Mouse (Mus musculus): ENCODE measurements around the gene Samd13. TPM values are rescaled to one million over a fixed set of nuclear protein-coding genes. Genes with fewer than 3 reads are reported as not detected.

The Samd13 gene
- polyA plus RNA-seq (2014; fragmentation: Illumina TruSeq; extraction: RNeasy Lipid Tissue Mini Kit (QIAGEN cat#74804); ENCODE audit: insufficient read depth, low read depth, low replicate concordance), result 0.66 TPM

DNA sequence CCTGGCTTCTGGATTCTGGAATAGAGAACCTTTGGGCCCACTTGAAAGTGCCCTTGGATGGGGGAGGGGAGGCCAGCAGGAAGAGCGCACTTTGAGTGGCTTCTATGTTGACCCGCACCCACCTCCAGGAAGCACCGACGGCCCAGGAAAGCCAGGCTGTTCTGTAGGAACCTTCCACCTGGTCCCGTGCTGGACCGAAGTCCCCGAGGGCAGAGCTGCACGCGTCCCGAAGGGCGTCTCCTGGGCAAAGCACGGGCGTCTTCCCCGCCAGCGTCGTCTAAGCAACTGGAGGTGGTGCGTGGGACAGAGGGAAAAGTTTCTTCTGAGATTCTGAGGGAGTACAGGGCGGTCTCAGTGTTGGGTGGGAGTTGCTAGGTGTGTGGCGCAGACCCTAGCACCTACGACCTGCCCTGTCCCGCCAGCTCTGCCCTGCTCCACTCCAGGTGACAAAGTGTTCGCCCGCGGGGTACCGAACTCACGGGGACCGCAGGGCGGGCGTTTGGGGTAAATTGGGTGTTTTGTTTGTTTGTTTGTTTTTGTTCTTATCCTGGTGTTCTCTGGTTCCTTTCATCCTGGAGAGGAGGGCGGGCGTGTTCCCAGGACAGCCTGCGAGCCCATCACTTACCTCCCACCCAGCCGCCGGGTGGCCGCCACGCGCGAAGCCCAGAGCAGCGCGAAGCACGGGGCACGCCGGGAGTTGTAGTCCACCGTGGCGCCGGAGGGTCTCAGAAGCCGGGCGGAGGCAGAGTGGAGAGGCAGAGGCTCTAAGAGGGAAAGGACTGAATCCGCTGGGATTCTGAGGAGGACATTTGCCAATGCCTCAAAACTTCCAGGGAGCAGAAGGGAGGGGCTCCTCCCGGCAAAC, at the start of gene Samd13:
Gene Samd13 (minus strand): TSS at position 782 of the 865 bp plus-strand sequence.

DNA sequence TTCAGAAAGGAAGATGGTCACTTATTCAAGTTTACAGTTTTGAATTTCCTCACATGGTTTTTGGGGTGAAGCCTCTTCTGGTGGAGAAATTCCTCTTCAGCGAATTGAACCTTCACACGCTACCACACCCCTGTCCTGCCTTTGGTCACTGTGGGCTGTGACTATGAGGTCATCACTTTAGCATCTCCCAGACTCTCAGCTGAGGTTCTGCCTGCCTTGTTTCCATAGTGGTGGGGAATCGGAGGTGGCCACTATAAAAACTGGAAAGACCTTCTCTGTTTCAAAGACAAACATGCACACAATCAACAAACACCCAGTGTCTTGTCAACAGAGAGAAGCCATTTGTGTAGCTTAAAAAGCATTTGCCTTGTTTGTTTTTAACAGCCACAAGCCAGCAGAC, 34.2 kb downstream of the Samd13 start, which contains the start of gene 4930503B20Rik:
Gene 4930503B20Rik (minus strand): TSS at position 101 of the 400 bp plus-strand sequence.

DNA sequence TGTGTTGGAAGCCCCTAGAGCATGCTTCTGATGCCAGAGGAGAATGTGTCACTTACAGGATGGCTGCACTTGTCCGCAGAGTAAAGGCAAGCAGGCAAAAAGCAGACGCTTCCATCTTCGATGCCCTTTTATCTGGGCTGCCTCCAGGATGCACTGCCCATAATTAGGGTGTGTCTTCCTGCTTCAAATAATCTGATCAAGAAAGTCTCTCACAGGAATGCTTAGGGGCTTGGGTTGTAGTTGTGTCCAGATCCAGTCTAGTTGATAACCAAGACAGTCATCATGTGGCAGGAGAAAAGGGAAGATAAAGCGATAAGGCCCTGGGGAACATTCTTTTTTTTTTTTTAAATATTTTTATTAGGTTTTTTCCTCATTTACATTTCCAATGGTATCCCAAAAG, 69.9 kb downstream of the Samd13 start, which contains the start of gene Dnase2b:
Gene Dnase2b (minus strand): TSS at position 101 of the 400 bp plus-strand sequence.

Other genes starting within 250 kb of the Samd13 start
- gene Ctbs, start 235.8 kb downstream of the Samd13 start, polyA plus RNA-seq (2014; fragmentation: Illumina TruSeq; extraction: RNeasy Lipid Tissue Mini Kit (QIAGEN cat#74804); ENCODE audit: insufficient read depth, low read depth, low replicate concordance), result 7.6 TPM
- gene Spata1, start 185.8 kb downstream of the Samd13 start, polyA plus RNA-seq (2014; fragmentation: Illumina TruSeq; extraction: RNeasy Lipid Tissue Mini Kit (QIAGEN cat#74804); ENCODE audit: insufficient read depth, low read depth, low replicate concordance), result 2.2 TPM
- gene Gng5, start 185.8 kb downstream of the Samd13 start, polyA plus RNA-seq (2014; fragmentation: Illumina TruSeq; extraction: RNeasy Lipid Tissue Mini Kit (QIAGEN cat#74804); ENCODE audit: insufficient read depth, low read depth, low replicate concordance), result 393 TPM
- 32.4 TPM for gene Rpf1, start 164.2 kb downstream of the Samd13 start, polyA plus RNA-seq (2014; fragmentation: Illumina TruSeq; extraction: RNeasy Lipid Tissue Mini Kit (QIAGEN cat#74804); ENCODE audit: insufficient read depth, low read depth, low replicate concordance)
- gene Uox, start 115.2 kb downstream of the Samd13 start, polyA plus RNA-seq (2014; fragmentation: Illumina TruSeq; extraction: RNeasy Lipid Tissue Mini Kit (QIAGEN cat#74804); ENCODE audit: insufficient read depth, low read depth, low replicate concordance), result 1.1 TPM
- gene Dnase2b, start 70.0 kb downstream of the Samd13 start, polyA plus RNA-seq (2014; fragmentation: Illumina TruSeq; extraction: RNeasy Lipid Tissue Mini Kit (QIAGEN cat#74804); ENCODE audit: insufficient read depth, low read depth, low replicate concordance), result not detected
- gene 4930503B20Rik, start 34.3 kb downstream of the Samd13 start, polyA plus RNA-seq (2014; fragmentation: Illumina TruSeq; extraction: RNeasy Lipid Tissue Mini Kit (QIAGEN cat#74804); ENCODE audit: insufficient read depth, low read depth, low replicate concordance), result not detected
- gene Prkacb, start 127.4 kb upstream of the Samd13 start, polyA plus RNA-seq (2014; fragmentation: Illumina TruSeq; extraction: RNeasy Lipid Tissue Mini Kit (QIAGEN cat#74804); ENCODE audit: insufficient read depth, low read depth, low replicate concordance), result 22.2 TPM
- gene Ttll7, start 166.8 kb upstream of the Samd13 start, polyA plus RNA-seq (2014; fragmentation: Illumina TruSeq; extraction: RNeasy Lipid Tissue Mini Kit (QIAGEN cat#74804); ENCODE audit: insufficient read depth, low read depth, low replicate concordance), result 12.6 TPM